In the genomic region with DNA sequence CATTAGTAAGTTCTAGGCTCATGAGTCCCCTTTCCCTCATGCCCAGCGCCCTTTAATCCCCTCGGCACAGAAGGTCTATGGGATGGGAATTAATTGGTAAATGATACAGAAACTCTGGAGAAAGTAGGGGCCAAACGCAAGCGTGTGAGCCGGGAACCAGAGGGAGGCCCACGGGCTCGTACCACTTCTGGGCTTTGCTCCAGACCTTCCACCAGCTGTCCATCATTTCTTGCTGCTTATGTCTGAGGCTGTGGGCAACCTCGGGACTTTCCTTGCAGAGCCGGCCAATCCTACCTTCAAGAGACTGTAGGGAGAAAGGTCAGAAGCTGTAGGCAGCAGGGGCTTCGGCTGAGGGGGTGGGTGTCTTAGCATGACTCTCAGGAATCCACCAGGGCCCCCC, we compare ENCODE assay signal across 24 mouse cellular contexts.
"Had no signal": no experiment of that assay in that cellular context is flagged by ENCODE, and none has a peak within 500 bp of the region (broad histone marks: within the 10 kb centered on the region; RNA-seq: fewer than 3 reads in every experiment).

No protein-coding gene starts in this region.

- H3K36me3 ChIP-seq: kidney, embryonic 15.5 days; limb, embryonic 13.5 days; liver, embryonic 12.5 days; liver, embryonic 15.5 days; lung, embryonic 15.5 days; midbrain, embryonic 10.5 days; neural tube, embryonic 12.5 days; stomach, embryonic 15.5 days had no signal

- H3K9ac ChIP-seq: kidney, embryonic 15.5 days; limb, embryonic 13.5 days; liver, embryonic 12.5 days; liver, embryonic 15.5 days; lung, embryonic 15.5 days; neural tube, embryonic 12.5 days; stomach, embryonic 15.5 days had no signal

- H3K27me3 ChIP-seq: kidney, embryonic 15.5 days; limb, embryonic 13.5 days; liver, embryonic 15.5 days; lung, embryonic 15.5 days; neural tube, embryonic 12.5 days; stomach, embryonic 15.5 days had no signal

- H3K27ac ChIP-seq: kidney, embryonic 15.5 days; limb, embryonic 13.5 days; liver, embryonic 12.5 days; liver, embryonic 15.5 days; lung, embryonic 15.5 days; midbrain, embryonic 10.5 days; neural tube, embryonic 12.5 days; stomach, embryonic 15.5 days had no signal

- H3K4me2 ChIP-seq: kidney, embryonic 15.5 days; limb, embryonic 13.5 days; liver, embryonic 12.5 days; liver, embryonic 15.5 days; lung, embryonic 15.5 days; neural tube, embryonic 12.5 days; stomach, embryonic 15.5 days had no signal

- H3K4me1 ChIP-seq: liver, embryonic 12.5 days; liver, embryonic 15.5 days; megakaryocyte, embryonic 14.5 days; midbrain, embryonic 10.5 days; neural tube, embryonic 12.5 days had no signal

- H3K4me3 ChIP-seq: kidney, embryonic 15.5 days; limb, embryonic 13.5 days; liver, embryonic 12.5 days; liver, embryonic 15.5 days; lung, embryonic 15.5 days; megakaryocyte, embryonic 14.5 days; midbrain, embryonic 10.5 days; neural tube, embryonic 12.5 days; stomach, embryonic 15.5 days had no signal

- H3K9me3 ChIP-seq: kidney, embryonic 15.5 days; limb, embryonic 13.5 days; liver, embryonic 12.5 days; liver, embryonic 15.5 days; lung, embryonic 15.5 days; megakaryocyte, embryonic 14.5 days; midbrain, embryonic 10.5 days; neural tube, embryonic 12.5 days; stomach, embryonic 15.5 days had no signal

- ATAC-seq: liver, embryonic 12.5 days had no signal

- DNase-seq: kidney, adult 8-10 months; kidney, postnatal 10 days; kidney, postnatal 36 days; left cerebral cortex, postnatal 4 days; liver; lung, adult 18-20 months; lung, postnatal 10 days; lung, postnatal 36 days; midbrain, embryonic 14.5 days; retina, postnatal 1 day; right cerebral cortex, postnatal 25 days; spleen, adult 18-20 months; thymus, adult 2 months; thymus, postnatal 14 days; thymus, postnatal 4 days had no signal
